Mouse (Mus musculus) ES-E14 (cell line): ENCODE data around the gene Ntrk3. TPM values are rescaled to one million over a fixed set of nuclear protein-coding genes. Genes with fewer than 3 reads are reported as not detected.

Experiments used
- DNase-seq: peaks from one replicate; pipeline ENCODE4 v3.0.0-alpha.2; 2013; ENCODE audit warnings: low read depth, low spot score
- H3K27ac ChIP-seq: 2 replicates; pipeline ENCODE4 v1.5.1; 2012; ENCODE audit warnings: low read depth, mild to moderate bottlenecking, low read length, moderate library complexity, mixed read lengths; ENCODE audit not compliant: poor library complexity, insufficient read depth, severe bottlenecking
- H3K36me3 ChIP-seq: 2 replicates; pipeline ENCODE4 v1.6.1; 2012; ENCODE audit warnings: mild to moderate bottlenecking, low read length, moderate library complexity, mixed read lengths; ENCODE audit not compliant: control insufficient read depth, poor library complexity, insufficient read depth, severe bottlenecking
- H3K4me1 ChIP-seq, 2 experiments: fragments of 150-350 bp in 1 of 2; sonication (generic) in 1 of 2; 2 replicates each; pipeline ENCODE4 v1.6.1; 2012; ENCODE audit warnings: low read length in 2 of 2, mild to moderate bottlenecking in 1 of 2, mixed read lengths in 1 of 2; ENCODE audit not compliant: control insufficient read depth in 2 of 2, insufficient read depth in 2 of 2, poor library complexity in 1 of 2
- H3K4me3 ChIP-seq, 2 experiments: fragments of 150-350 bp in 1 of 2; sonication (generic) in 1 of 2; 2 replicates each; pipeline ENCODE4 v1.5.1; 2012; ENCODE audit warnings: low read length in 2 of 2, low read depth in 1 of 2, mild to moderate bottlenecking in 1 of 2, mixed read lengths in 1 of 2; ENCODE audit not compliant: insufficient read depth in 1 of 2, poor library complexity in 1 of 2, severe bottlenecking in 1 of 2
- H3K9ac ChIP-seq: 2 replicates; pipeline ENCODE4 v1.6.1; 2012; ENCODE audit warnings: low read depth, mild to moderate bottlenecking, low read length, mixed read lengths; ENCODE audit not compliant: poor library complexity, insufficient read depth, severe bottlenecking
- H3K9me3 ChIP-seq: fragments of 150-350 bp; sonication (generic); 2 replicates; pipeline ENCODE4 v1.6.1; 2012; ENCODE audit warnings: low read depth, mild to moderate bottlenecking, low read length; ENCODE audit not compliant: control insufficient read depth, insufficient read depth
- CHD2 ChIP-seq: IDR thresholded peaks from 2 replicates; pipeline ENCODE4 v1.6.1; 2014; ENCODE audit warnings: mild to moderate bottlenecking, low read depth, low read length, inconsistent platforms
- HCFC1 ChIP-seq: IDR thresholded peaks from 2 replicates; pipeline ENCODE4 v1.6.1; 2012; ENCODE audit warnings: low read length, inconsistent platforms, borderline replicate concordance; ENCODE audit not compliant: insufficient read depth
- MAFK ChIP-seq: IDR thresholded peaks from 2 replicates; pipeline ENCODE4 v1.6.1; 2014; ENCODE audit warnings: mild to moderate bottlenecking, low read depth, low read length, inconsistent platforms; ENCODE audit not compliant: insufficient read depth
- ZC3H11A ChIP-seq: IDR thresholded peaks from 2 replicates; pipeline ENCODE4 v1.6.1; 2012; ENCODE audit warnings: low read depth, mild to moderate bottlenecking, inconsistent platforms, low read length, borderline replicate concordance
- ZNF384 ChIP-seq: IDR thresholded peaks from 2 replicates; pipeline ENCODE4 v1.6.1; 2012; ENCODE audit warnings: low read depth, low read length, inconsistent platforms
- in situ Hi-C, 2 experiments: fragments of 600-800 bp; cut with MboI; formaldehyde crosslinking; loops; one replicate each; pipeline ENCODE4 v1.15.1; 2025; ENCODE audit warnings: low sequenced_read_pairs in 2 of 2, inconsistent platforms in 1 of 2; ENCODE audit not compliant: unreplicated experiment in 2 of 2
- total RNA-seq: library from RNA; depleted of rRNA; stranded (reverse); fragments of 300-350 nt; gene quantifications from 2 replicates; pipeline ENCODE4 v1.2.3, GENCODE M21; 2012

The Ntrk3 gene
- total RNA-seq, 1 experiment = 0.40 TPM

- Histone ChIP-seq H3K9me3 (no peaks in the 10 kb centered on the region), H3K36me3 (no peaks in the 10 kb centered on the region), H3K9ac (no peak overlapping the region), H3K27ac (no peak overlapping the region), H3K4me1 (no peaks in the 10 kb centered on the region), H3K4me3 (no peak overlapping the region)
- in situ Hi-C loops = no loop called here
- TF ChIP-seq MAFK (no peak), ZNF384 (no peak), ZC3H11A (no peak), HCFC1 (no peak)
- no peak for DNase-seq
Observed at GRCm38 (mm10) chr7:78498356-78498755, 239.5 kb downstream of the Ntrk3 start.

GRCm38 (mm10) chr7:78497819-78498218, 240.0 kb downstream of the Ntrk3 start:
- no peaks in the 10 kb centered on the region for H3K9me3 ChIP-seq
- DNase-seq = peak; percentile 15
- H3K4me1 ChIP-seq = no peaks in the 10 kb centered on the region
- H3K36me3 ChIP-seq = no peaks in the 10 kb centered on the region
- H3K27ac ChIP-seq = no peak overlapping the region
- in situ Hi-C loops = no loop called here
- no peak overlapping the region for H3K4me3 ChIP-seq
- TF ChIP-seq MAFK = no peak
- no peak for TF ChIP-seq ZC3H11A
- no peak for TF ChIP-seq CHD2
- TF ChIP-seq ZNF384 = no peak
- no peak for TF ChIP-seq HCFC1
- H3K9ac ChIP-seq = no peak overlapping the region

GRCm38 (mm10) chr7:78493591-78493990, 244.2 kb downstream of the Ntrk3 start:
- Histone ChIP-seq H3K9me3 (no peaks in the 10 kb centered on the region), H3K27ac (no peak overlapping the region), H3K36me3 (no peaks in the 10 kb centered on the region), H3K4me3 (no peak overlapping the region), H3K9ac (no peak overlapping the region), H3K4me1 (peaks cover 0 to 2% of the 10 kb centered on the region in 2 experiments; a peak in 1 of 4 replicates)
- TF ChIP-seq MAFK = no peak
- no peak for TF ChIP-seq ZNF384
- no peak for TF ChIP-seq HCFC1
- no peak for TF ChIP-seq CHD2
- no peak for TF ChIP-seq ZC3H11A
- in situ Hi-C loops = no loop called here
- no peak for DNase-seq

- Histone ChIP-seq H3K36me3 (no peaks in the 10 kb centered on the region), H3K9ac (no peak overlapping the region), H3K9me3 (no peaks in the 10 kb centered on the region), H3K4me1 (peaks cover 0 to 2% of the 10 kb centered on the region in 2 experiments; a peak in 1 of 4 replicates), H3K4me3 (no peak overlapping the region), H3K27ac (no peak overlapping the region)
- TF ChIP-seq ZC3H11A (no peak), MAFK (no peak), ZNF384 (0 out of 2 replicates have a peak, but pooled peaks have one; percentile 18), CHD2 (no peak)
- no peak for DNase-seq
- in situ Hi-C loops = no loop called here
Observed at GRCm38 (mm10) chr7:78491176-78491575, 246.6 kb downstream of the Ntrk3 start.

- H3K9ac ChIP-seq = no peak overlapping the region
- H3K9me3 ChIP-seq = no peaks in the 10 kb centered on the region
- in situ Hi-C loops = no loop called here
- H3K4me1 ChIP-seq = no peaks in the 10 kb centered on the region
- no peak overlapping the region for H3K4me3 ChIP-seq
- TF ChIP-seq ZC3H11A (no peak), CHD2 (no peak), HCFC1 (no peak), ZNF384 (no peak), MAFK (no peak)
- no peak overlapping the region for H3K27ac ChIP-seq
- no peak for DNase-seq
- no peaks in the 10 kb centered on the region for H3K36me3 ChIP-seq
Observed at GRCm38 (mm10) chr7:78484290-78484689, 253.5 kb downstream of the Ntrk3 start.
